ENCODE assay signal across 17 mouse cellular contexts in the genomic region with DNA sequence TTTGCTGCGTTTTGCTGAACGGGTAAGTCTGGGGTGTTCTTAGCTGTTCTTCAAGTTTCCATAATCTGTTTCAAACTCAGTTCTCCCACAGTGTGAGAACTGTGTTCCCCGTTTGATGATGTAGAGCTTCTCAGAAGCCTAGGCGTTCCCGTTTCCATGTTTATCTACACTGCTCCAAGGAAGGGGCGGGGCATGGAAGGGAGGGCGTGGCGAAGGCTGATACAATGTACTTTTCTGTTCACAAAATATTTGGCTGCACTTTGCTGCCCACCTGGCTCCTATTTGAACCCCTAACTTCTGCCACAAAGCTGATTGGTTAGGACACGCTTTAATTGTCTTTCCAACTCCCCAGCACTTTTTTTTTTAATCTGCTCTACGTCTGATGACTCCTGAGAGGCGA.
"Had no signal": no experiment of that assay in that cellular context is flagged by ENCODE, and none has a peak within 500 bp of the region (broad histone marks: within the 10 kb centered on the region; RNA-seq: fewer than 3 reads in every experiment).

No protein-coding gene starts in this region.

- H3K9ac ChIP-seq: heart, embryonic 12.5 days; hindbrain, embryonic 12.5 days; hindbrain, embryonic 14.5 days; limb, embryonic 12.5 days had no signal

- H3K4me1 ChIP-seq: heart, embryonic 10.5 days; heart, embryonic 12.5 days; hindbrain, embryonic 12.5 days; limb, embryonic 10.5 days; limb, embryonic 12.5 days had no signal

- ATAC-seq: hindbrain, postnatal 0 days; intestine, embryonic 16.5 days had no signal

- H3K27me3 ChIP-seq: heart, embryonic 12.5 days; limb, embryonic 12.5 days had no signal

- H3K9me3 ChIP-seq: heart, embryonic 10.5 days; hindbrain, embryonic 12.5 days; limb, embryonic 10.5 days had no signal

- H3K4me3 ChIP-seq: gastrocnemius, adult 2 months; heart, embryonic 10.5 days; heart, embryonic 12.5 days; hindbrain, embryonic 10.5 days; hindbrain, embryonic 12.5 days; layer of hippocampus, adult 2 months; left cerebral cortex, adult 2 months; limb, embryonic 10.5 days; limb, embryonic 12.5 days had no signal

- H3K36me3 ChIP-seq: heart, embryonic 10.5 days; heart, embryonic 12.5 days; hindbrain, embryonic 10.5 days; hindbrain, embryonic 12.5 days; limb, embryonic 10.5 days; limb, embryonic 12.5 days had no signal

- H3K27ac ChIP-seq: gastrocnemius, adult 2 months; heart, embryonic 10.5 days; hindbrain, embryonic 10.5 days; hindbrain, embryonic 12.5 days; hindbrain, embryonic 14.5 days; hindbrain, postnatal 0 days; layer of hippocampus, adult 2 months; left cerebral cortex, adult 2 months; limb, embryonic 10.5 days; limb, embryonic 12.5 days had no signal

- H3K4me2 ChIP-seq: heart, embryonic 12.5 days; hindbrain, embryonic 12.5 days; hindbrain, embryonic 14.5 days; limb, embryonic 12.5 days had no signal

- DNase-seq: gastrocnemius, adult 2 months; gastrocnemius, postnatal 10 days; gastrocnemius, postnatal 25 days; kidney, postnatal 10 days; kidney, postnatal 25 days; liver had no signal
